Mouse (Mus musculus) liver, embryonic 15.5 days (tissue): ENCODE data around the gene Fam192a. TPM values are rescaled to one million over a fixed set of nuclear protein-coding genes. Genes with fewer than 3 reads are reported as not detected.

ENCODE experiments used
- ATAC-seq: fragments of 200-750 bp; cut with Nextera tagmentation; 2 replicates; pipeline ENCODE4 v1.8.0; 2017; ENCODE audit warnings: moderate number of reproducible peaks, mild to moderate bottlenecking, moderate library complexity; ENCODE audit not compliant: insufficient read depth
- H3K27ac ChIP-seq: fragments of 300-500 bp; sonication (generic); replicated peaks from 2 replicates; pipeline ENCODE4 v1.5.1; 2015; ENCODE audit warnings: mild to moderate bottlenecking, inconsistent platforms
- H3K27me3 ChIP-seq: fragments of 300-500 bp; sonication (generic); 2 replicates; pipeline ENCODE4 v1.6.1; 2015; ENCODE audit warnings: mild to moderate bottlenecking, inconsistent platforms
- H3K36me3 ChIP-seq: fragments of 300-500 bp; sonication (generic); replicated peaks from 2 replicates; pipeline ENCODE4 v1.6.1; 2015; ENCODE audit warnings: moderate library complexity, mild to moderate bottlenecking, inconsistent platforms
- H3K4me1 ChIP-seq: fragments of 300-500 bp; sonication (generic); replicated peaks from 2 replicates; pipeline ENCODE4 v1.6.1; 2015; ENCODE audit warnings: inconsistent platforms
- H3K4me2 ChIP-seq: fragments of 300-500 bp; sonication (generic); 2 replicates; pipeline ENCODE4 v1.6.1; 2015; ENCODE audit warnings: moderate library complexity, mild to moderate bottlenecking, inconsistent platforms
- H3K4me3 ChIP-seq: fragments of 300-500 bp; sonication (generic); replicated peaks from 2 replicates; pipeline ENCODE4 v1.5.1; 2015; ENCODE audit warnings: mild to moderate bottlenecking, inconsistent platforms
- H3K9ac ChIP-seq: fragments of 300-500 bp; sonication (generic); 2 replicates; pipeline ENCODE4 v1.6.1; 2015; ENCODE audit warnings: moderate library complexity, mild to moderate bottlenecking, inconsistent platforms
- H3K9me3 ChIP-seq: fragments of 300-500 bp; sonication (generic); replicated peaks from 2 replicates; pipeline ENCODE4 v1.6.1; 2016; ENCODE audit warnings: inconsistent platforms
- WGBS: fragments of 180-500 bp; shearing (Covaris S2); methylation state at CpG from one replicate; pipeline ENCODE4 v1.1.7; 2015; ENCODE audit warnings: mixed read lengths; ENCODE audit not compliant: insufficient replicate concordance; 5-methylcytosine and 5-hydroxymethylcytosine counted together
- polyA plus RNA-seq: library from polyadenylated mRNA; unstranded; fragments of >200 nt; fragmentation: Nextera tagmentation; extraction: Ambion mirVana; gene quantifications from 2 replicates; pipeline ENCODE4 v1.2.1, GENCODE M21; 2015

The Fam192a gene
- polyA plus RNA-seq, 1 experiment from 2014 or later: 27.5 TPM

DNA sequence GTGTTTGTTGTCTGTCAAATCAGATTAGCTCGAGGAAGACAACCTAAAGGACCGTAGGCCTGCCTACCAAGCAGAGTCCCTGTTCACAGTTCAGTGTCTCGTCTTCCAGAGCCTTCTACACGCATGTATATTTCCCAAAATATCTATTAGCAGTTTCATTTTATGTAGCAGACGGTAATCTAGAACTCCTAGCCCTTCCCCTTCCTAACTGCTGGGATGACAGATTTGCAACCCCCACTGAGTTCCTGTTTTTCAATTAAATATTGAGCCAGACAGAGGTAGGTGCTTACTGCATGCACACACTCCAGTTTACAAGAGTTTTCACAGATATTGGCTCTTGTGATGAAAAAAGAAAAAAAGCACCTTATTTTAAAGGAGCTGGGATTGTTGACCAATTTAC is 52.3 kb downstream of the Fam192a start:
- Histone ChIP-seq H3K27me3 (no peaks in the 10 kb centered on the region), H3K4me1 (no peaks in the 10 kb centered on the region), H3K27ac (0 out of 2 replicates have a peak overlapping the region, but pooled peaks have one; percentile 19), H3K4me2 (no peak overlapping the region), H3K36me3 (no peaks in the 10 kb centered on the region), H3K9me3 (no peaks in the 10 kb centered on the region), H3K9ac (no peak overlapping the region), H3K4me3 (no peak overlapping the region)
- 24% methylated on average over 5 of the region's 5 CpGs for WGBS
- no peak for ATAC-seq

- Histone ChIP-seq H3K9ac (no peak overlapping the region), H3K9me3 (no peaks in the 10 kb centered on the region)
- WGBS: 57% methylated on average over 5 of the region's 5 CpGs
Observed at GRCm38 (mm10) chr8:94549041-94549440, 52.8 kb downstream of the Fam192a start.

GRCm38 (mm10) chr8:94543981-94544380 is 57.8 kb downstream of the Fam192a start:
- 58% methylated on average over 8 of the region's 8 CpGs for WGBS
- Histone ChIP-seq H3K9me3 (no peaks in the 10 kb centered on the region), H3K9ac (no peak overlapping the region), H3K4me2 (no peak overlapping the region), H3K27ac (no peak overlapping the region), H3K36me3 (no peaks in the 10 kb centered on the region), H3K4me3 (no peak overlapping the region), H3K4me1 (no peaks in the 10 kb centered on the region), H3K27me3 (peaks cover 2% of the 10 kb centered on the region; the same call in 1 of the 2 replicates)
- no peak for ATAC-seq

More at GRCm38 (mm10) chr8:94549041-94549440, 52.8 kb downstream of the Fam192a start:
- no peaks in the 10 kb centered on the region for H3K36me3 ChIP-seq
- H3K4me1 ChIP-seq: no peaks in the 10 kb centered on the region
- H3K4me2 ChIP-seq: no peak overlapping the region
- no peaks in the 10 kb centered on the region for H3K27me3 ChIP-seq
- H3K4me3 ChIP-seq: no peak overlapping the region
- no peak for ATAC-seq
- H3K27ac ChIP-seq: no peak overlapping the region

GRCm38 (mm10) chr8:94540889-94541795 is 60.7 kb downstream of the Fam192a start:
- H3K27ac ChIP-seq: no peak overlapping the region
- H3K9ac ChIP-seq: no peak overlapping the region
- no peaks in the 10 kb centered on the region for H3K9me3 ChIP-seq
- ATAC-seq: no peak
- H3K27me3 ChIP-seq: peaks cover 12% of the 10 kb centered on the region; the same call in 1 of the 2 replicates
- H3K36me3 ChIP-seq: no peaks in the 10 kb centered on the region
- no peak overlapping the region for H3K4me3 ChIP-seq
- H3K4me2 ChIP-seq: no peak overlapping the region
- no peaks in the 10 kb centered on the region for H3K4me1 ChIP-seq
- 48% methylated on average over 18 of the region's 18 CpGs for WGBS

DNA sequence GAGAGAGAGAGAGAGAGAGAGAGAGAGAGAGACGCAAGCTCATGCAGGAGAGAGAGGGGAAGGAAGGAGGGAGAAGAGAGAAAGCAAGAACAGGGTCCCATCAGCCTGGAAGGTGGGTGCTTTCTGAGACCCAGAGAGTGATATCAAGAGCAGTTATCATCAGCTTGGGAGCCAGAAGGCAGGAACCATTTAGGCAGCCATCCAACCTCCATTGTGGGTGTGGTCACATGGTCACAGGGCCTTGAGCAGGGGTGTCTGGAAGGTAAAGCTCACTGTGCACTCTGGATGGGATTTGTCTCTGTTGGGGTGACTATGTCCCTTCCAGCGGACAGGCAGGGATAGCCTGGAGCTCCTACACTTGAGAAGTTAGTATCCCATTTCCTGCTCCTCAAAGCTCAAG is 61.8 kb downstream of the Fam192a start:
- Histone ChIP-seq H3K9me3 (no peaks in the 10 kb centered on the region), H3K36me3 (no peaks in the 10 kb centered on the region), H3K9ac (no peak overlapping the region), H3K27ac (no peak overlapping the region), H3K27me3 (peaks cover 24% of the 10 kb centered on the region), H3K4me3 (no peak overlapping the region), H3K4me2 (no peak overlapping the region), H3K4me1 (no peaks in the 10 kb centered on the region)
- 64% methylated on average over 2 of the region's 2 CpGs for WGBS
- no peak for ATAC-seq

- Histone ChIP-seq H3K4me2 (no peak overlapping the region), H3K27me3 (peaks cover 49% of the 10 kb centered on the region)
- 69% methylated on average over 2 of the region's 2 CpGs for WGBS
Observed at GRCm38 (mm10) chr8:94537456-94537855, 64.3 kb downstream of the Fam192a start.

GRCm38 (mm10) chr8:94535631-94536030 is 66.2 kb downstream of the Fam192a start:
- Histone ChIP-seq H3K4me3 (no peak overlapping the region), H3K9me3 (no peaks in the 10 kb centered on the region), H3K9ac (no peak overlapping the region), H3K27me3 (peaks cover 67% of the 10 kb centered on the region), H3K4me2 (no peak overlapping the region), H3K4me1 (0 out of 2 replicates have a peak, but pooled peaks cover 3% of the 10 kb centered on the region), H3K36me3 (no peaks in the 10 kb centered on the region), H3K27ac (no peak overlapping the region)
- no peak for ATAC-seq
- WGBS: 67% methylated on average over 7 of the region's 7 CpGs

More at GRCm38 (mm10) chr8:94537456-94537855, 64.3 kb downstream of the Fam192a start:
- no peak for ATAC-seq
- Histone ChIP-seq H3K27ac (no peak overlapping the region), H3K9ac (no peak overlapping the region), H3K36me3 (no peaks in the 10 kb centered on the region), H3K4me3 (no peak overlapping the region), H3K9me3 (no peaks in the 10 kb centered on the region), H3K4me1 (0 out of 2 replicates have a peak, but pooled peaks cover 3% of the 10 kb centered on the region)

- H3K27me3 ChIP-seq: peaks cover 78% of the 10 kb centered on the region
- H3K36me3 ChIP-seq: no peaks in the 10 kb centered on the region
- H3K9me3 ChIP-seq: no peaks in the 10 kb centered on the region
- 47% methylated on average over 4 of the region's 4 CpGs for WGBS
- H3K27ac ChIP-seq: no peak overlapping the region
- ATAC-seq: no peak
- no peak overlapping the region for H3K4me3 ChIP-seq
- no peak overlapping the region for H3K4me2 ChIP-seq
- 0 out of 2 replicates have a peak, but pooled peaks cover 3% of the 10 kb centered on the region for H3K4me1 ChIP-seq
- H3K9ac ChIP-seq: no peak overlapping the region
Observed at GRCm38 (mm10) chr8:94534612-94535011, 67.2 kb downstream of the Fam192a start.

DNA sequence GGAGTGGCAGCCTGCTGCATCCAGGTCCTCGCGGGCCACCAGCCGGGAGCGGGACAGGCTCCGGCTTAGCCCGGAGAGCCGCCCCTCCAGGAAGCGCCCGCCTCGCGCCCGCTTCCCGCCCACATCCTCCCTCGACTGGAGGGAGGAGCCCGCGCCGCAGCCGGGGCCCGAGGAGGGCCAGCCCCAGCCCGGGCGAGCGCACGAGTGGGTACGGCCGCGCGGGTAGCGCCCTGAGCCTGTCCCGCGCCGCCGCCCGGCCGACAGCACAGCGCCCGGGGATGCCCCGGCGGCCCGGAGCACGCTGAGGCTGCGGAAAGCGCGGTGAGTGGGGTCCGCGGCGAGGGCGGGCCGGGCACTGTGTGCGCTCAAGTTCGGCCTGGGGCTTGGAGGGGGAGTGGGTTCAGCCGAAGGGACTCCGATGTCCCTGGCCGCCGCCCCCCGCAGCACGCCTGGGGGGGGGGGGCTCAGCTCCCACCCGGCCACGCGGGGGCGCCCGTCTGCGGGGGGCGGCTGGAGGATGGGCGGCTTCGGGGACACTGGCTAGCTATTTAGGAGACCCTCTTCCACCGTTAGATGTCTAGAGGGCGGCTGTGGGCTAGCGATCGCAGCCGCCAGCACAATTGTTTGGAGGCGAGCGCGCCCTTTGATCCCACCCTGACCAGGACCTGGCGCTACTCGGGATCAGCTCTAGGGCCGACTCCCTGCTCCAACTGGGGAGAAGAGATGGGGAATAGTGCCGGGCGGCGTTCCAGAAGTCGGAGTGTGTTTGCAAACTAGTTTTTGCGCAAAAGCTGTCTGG is 68.7 kb downstream of the Fam192a start, which contains the start of gene Cpne2:
Gene Cpne2, plus strand, starts transcription at position 118 of the 799 bp plus-strand sequence.
- H3K27ac ChIP-seq: no peak within 1 kb of the TSS
- peak within 1 kb of the TSS; percentile 72 for H3K4me2 ChIP-seq
- WGBS: under 1% methylated on average over 73 of the region's 81 CpGs
- H3K9ac ChIP-seq: peak within 1 kb of the TSS; percentile 21; the same call in 1 of the 2 replicates
- H3K4me1 ChIP-seq: 0 out of 2 replicates have a peak, but pooled peaks cover 3% of the 10 kb centered on the region
- ATAC-seq: peak; percentile 67
- H3K36me3 ChIP-seq: no peaks in the 10 kb centered on the region
- H3K4me3 ChIP-seq: peak within 1 kb of the TSS; percentile 57
- peaks cover 82% of the 10 kb centered on the region for H3K27me3 ChIP-seq
- no peaks in the 10 kb centered on the region for H3K9me3 ChIP-seq

GRCm38 (mm10) chr8:94532525-94532872 is 69.3 kb downstream of the Fam192a start:
- no peaks in the 10 kb centered on the region for H3K9me3 ChIP-seq
- no peak overlapping the region for H3K27ac ChIP-seq
- peaks cover 79% of the 10 kb centered on the region for H3K27me3 ChIP-seq
- peak overlapping the region; percentile 72 for H3K4me2 ChIP-seq
- H3K9ac ChIP-seq: no peak overlapping the region
- peak overlapping the region; percentile 57 for H3K4me3 ChIP-seq
- WGBS: under 1% methylated on average over 34 of the region's 34 CpGs
- H3K36me3 ChIP-seq: no peaks in the 10 kb centered on the region
- 0 out of 2 replicates have a peak, but pooled peaks cover 3% of the 10 kb centered on the region for H3K4me1 ChIP-seq
- ATAC-seq: no peak

DNA sequence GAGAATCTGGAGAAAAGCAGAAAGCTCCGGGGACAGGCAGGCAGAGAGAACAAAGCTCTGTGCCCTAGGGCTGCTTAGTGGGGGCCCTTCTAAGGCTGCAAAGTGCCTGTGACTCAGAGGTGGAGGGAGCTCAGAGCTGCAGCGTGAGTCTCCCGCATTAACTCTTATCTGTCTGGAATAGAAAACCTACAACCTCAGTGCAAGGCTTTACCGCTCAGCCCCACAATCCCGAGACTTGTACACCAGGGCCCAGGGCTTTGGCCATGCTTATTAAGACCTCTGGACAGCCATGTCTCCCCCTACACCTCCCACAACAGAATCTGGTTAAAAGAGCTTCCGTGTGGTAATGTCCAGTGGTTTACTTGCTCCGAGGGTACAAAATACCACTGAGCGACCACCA is 69.8 kb downstream of the Fam192a start:
- H3K27me3 ChIP-seq: peaks cover 76% of the 10 kb centered on the region
- H3K36me3 ChIP-seq: no peaks in the 10 kb centered on the region
- ATAC-seq: no peak
- 0 out of 2 replicates have a peak, but pooled peaks cover 3% of the 10 kb centered on the region for H3K4me1 ChIP-seq
- peak overlapping the region; percentile 72 for H3K4me2 ChIP-seq
- H3K9ac ChIP-seq: no peak overlapping the region
- H3K9me3 ChIP-seq: no peaks in the 10 kb centered on the region
- no peak overlapping the region for H3K27ac ChIP-seq
- 7% methylated on average over 8 of the region's 8 CpGs for WGBS
- H3K4me3 ChIP-seq: no peak overlapping the region
